Mouse (Mus musculus) hindbrain, postnatal 0 days (tissue): ENCODE measurements around the gene Hspg2. TPM values are rescaled to one million over a fixed set of nuclear protein-coding genes. Genes with fewer than 3 reads are reported as not detected.

Experiments
- ATAC-seq: fragments of 200-750 bp; cut with Nextera tagmentation; 2 replicates; pipeline ENCODE4 v1.8.0; 2017; ENCODE audit warnings: mild to moderate bottlenecking, moderate TSS enrichment, moderate library complexity
- DNase-seq: peaks from one replicate; pipeline ENCODE4 v3.0.0-alpha.2; 2015; ENCODE audit warnings: low spot score
- H3K27ac ChIP-seq: fragments of 300-500 bp; sonication (generic); 2 replicates; pipeline ENCODE4 v1.5.1; 2014; ENCODE audit warnings: mild to moderate bottlenecking
- H3K27me3 ChIP-seq: fragments of 300-500 bp; sonication (generic); 2 replicates; pipeline ENCODE4 v1.6.1; 2014; ENCODE audit warnings: low read length, mixed read lengths; ENCODE audit not compliant: insufficient read depth
- H3K36me3 ChIP-seq: fragments of 300-500 bp; sonication (generic); 2 replicates; pipeline ENCODE4 v1.6.1; 2014; ENCODE audit warnings: low read length, mixed read lengths; ENCODE audit not compliant: insufficient read depth
- H3K4me1 ChIP-seq: fragments of 300-500 bp; sonication (generic); 2 replicates; pipeline ENCODE4 v1.6.1; 2014; ENCODE audit warnings: antibody characterized with exemption, low read length, mixed read lengths; ENCODE audit not compliant: insufficient read depth
- H3K4me2 ChIP-seq: fragments of 300-500 bp; sonication (generic); 2 replicates; pipeline ENCODE4 v1.6.1; 2014; ENCODE audit warnings: low read depth, mild to moderate bottlenecking, low read length, moderate library complexity, mixed read lengths
- H3K4me3 ChIP-seq: fragments of 300-500 bp; sonication (generic); 2 replicates; pipeline ENCODE4 v1.5.1; 2014; ENCODE audit warnings: low read length
- H3K9ac ChIP-seq: fragments of 300-500 bp; sonication (generic); replicated peaks from 2 replicates; pipeline ENCODE4 v1.6.1; 2014; ENCODE audit warnings: mild to moderate bottlenecking, low read length, moderate library complexity, mixed read lengths
- H3K9me3 ChIP-seq: fragments of 300-500 bp; sonication (generic); 2 replicates; pipeline ENCODE4 v1.6.1; 2016; ENCODE audit warnings: low read length, mixed read lengths
- CTCF ChIP-seq: IDR thresholded peaks from 2 replicates; pipeline ENCODE4 v1.5.1; 2016; ENCODE audit warnings: antibody characterized with exemption, control low read depth, low read depth
- WGBS: fragments of 180-500 bp; shearing (Covaris S2); extraction: QIAGEN DNeasy Blood & Tissue Kit; methylation state at CpG from one replicate; pipeline ENCODE4 v1.1.7; 2014; 5-methylcytosine and 5-hydroxymethylcytosine counted together
- microRNA-seq, 2 experiments: library from miRNA; unstranded; fragments of <30 nt; microRNA quantifications; one replicate each; pipeline ENCODE4; 2016
- polyA plus RNA-seq: library from polyadenylated mRNA; unstranded; fragments of >200 nt; fragmentation: Nextera tagmentation; extraction: Ambion mirVana; gene quantifications from 2 replicates; pipeline ENCODE4 v1.2.1, GENCODE M21; 2015
- total RNA-seq: library from RNA; depleted of rRNA; stranded (reverse); fragments of >200 nt; gene quantifications from 2 replicates; pipeline ENCODE4 v1.2.3, GENCODE M21; 2014; rRNA removed

Hspg2 gene
- total and polyA plus RNA-seq, 2 experiments from 2014 or later = 3.7 to 37.8 TPM

DNA sequence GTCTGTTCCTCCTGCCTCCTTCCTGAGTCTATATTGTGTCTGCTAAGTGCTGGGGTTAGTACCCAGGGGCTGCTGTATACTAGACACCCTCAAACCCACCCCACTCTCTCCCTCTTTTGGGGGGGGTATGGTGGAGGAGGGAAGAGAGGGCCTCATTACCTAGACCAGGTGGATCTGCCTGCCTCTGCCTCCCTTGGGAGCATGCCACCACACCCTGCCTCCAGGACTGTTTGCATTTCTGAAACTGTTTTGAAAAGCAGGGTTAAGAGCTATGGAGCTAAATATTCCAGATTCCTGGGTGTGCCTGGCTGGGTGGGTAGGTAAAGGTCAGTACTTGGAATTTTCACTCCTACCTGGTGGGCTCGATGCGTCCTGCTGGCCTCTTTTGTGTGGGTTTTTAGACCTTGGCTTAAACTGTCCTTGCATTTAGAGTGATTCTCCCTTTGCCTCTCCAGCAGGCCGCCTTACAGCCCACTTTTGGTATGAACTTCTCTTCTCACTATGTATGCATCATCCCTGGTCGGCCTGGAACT is 128.6 kb downstream of the Hspg2 start:
- H3K4me3 ChIP-seq = no peak overlapping the region
- no peak overlapping the region for H3K4me2 ChIP-seq
- no peak for ATAC-seq
- no peaks in the 10 kb centered on the region for H3K27me3 ChIP-seq
- H3K27ac ChIP-seq = no peak overlapping the region
- no peaks in the 10 kb centered on the region for H3K36me3 ChIP-seq
- H3K9ac ChIP-seq = no peak overlapping the region
- no peaks in the 10 kb centered on the region for H3K9me3 ChIP-seq
- DNase-seq = no peak
- peaks cover 15% of the 10 kb centered on the region for H3K4me1 ChIP-seq
- 94% methylated on average over 4 of the region's 4 CpGs for WGBS
- no peak for TF ChIP-seq CTCF

DNA sequence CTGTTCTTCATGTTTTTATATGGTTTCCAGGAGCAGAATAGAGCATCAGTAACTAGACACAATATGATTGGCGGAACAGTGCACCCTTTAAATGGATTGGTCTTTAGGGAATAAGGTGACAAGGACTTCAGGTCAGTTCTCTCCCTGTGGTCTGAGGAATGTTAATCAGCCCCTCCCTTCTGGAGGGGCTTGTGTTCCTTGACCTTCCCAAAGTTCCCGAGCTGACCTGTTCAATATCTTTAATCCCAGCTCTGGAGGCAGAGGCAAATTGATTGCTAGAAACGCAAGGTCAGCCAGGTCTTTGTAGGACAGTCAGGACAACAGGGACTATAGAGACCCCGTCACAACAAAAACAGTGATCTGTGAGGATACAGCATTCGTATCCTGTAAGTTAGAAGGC is 130.0 kb downstream of the Hspg2 start:
- Histone ChIP-seq H3K4me1 (peaks cover 15% of the 10 kb centered on the region), H3K36me3 (no peaks in the 10 kb centered on the region), H3K9ac (no peak overlapping the region), H3K27ac (no peak overlapping the region), H3K4me2 (no peak overlapping the region), H3K4me3 (no peak overlapping the region), H3K9me3 (no peaks in the 10 kb centered on the region), H3K27me3 (no peaks in the 10 kb centered on the region)
- TF ChIP-seq CTCF = no peak
- ATAC-seq (no peak), DNase-seq (no peak)
- WGBS = 86% methylated on average over 5 of the region's 5 CpGs

DNA sequence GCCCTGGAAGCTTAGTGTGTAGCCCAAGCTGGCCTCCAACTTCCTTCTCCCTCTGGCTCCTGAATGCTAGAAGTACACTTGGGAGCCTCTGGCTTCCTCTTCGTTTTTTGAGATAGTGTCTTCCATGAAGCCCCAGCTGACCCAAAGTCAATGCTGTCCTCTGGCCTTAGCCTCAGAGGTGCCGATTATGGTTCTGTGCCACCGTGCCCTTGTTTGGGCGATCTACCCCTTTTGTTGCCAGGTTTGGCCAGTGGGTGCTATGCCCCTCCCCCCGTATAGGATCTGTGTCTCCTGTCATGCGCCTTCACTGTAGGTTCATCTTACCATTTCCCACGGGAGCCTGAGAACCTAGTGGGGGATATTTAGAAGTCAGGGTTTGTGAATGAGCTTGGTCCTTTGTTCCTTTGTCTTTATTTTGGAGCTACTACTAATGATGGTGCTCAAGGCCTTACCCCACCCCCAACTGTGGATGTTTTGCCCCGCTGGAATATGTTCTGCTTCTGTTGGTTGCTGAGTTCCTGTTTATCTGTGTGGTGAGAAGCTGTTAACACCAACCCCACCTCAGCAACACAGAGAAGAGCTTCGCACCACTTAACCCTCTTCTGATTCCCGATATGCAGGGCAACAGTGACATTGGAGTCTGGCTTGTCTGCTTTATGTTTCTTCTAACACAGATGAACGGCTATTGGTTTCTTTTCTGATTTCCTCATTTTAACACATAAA is 135.0 kb downstream of the Hspg2 start:
- Histone ChIP-seq H3K9me3 (no peaks in the 10 kb centered on the region), H3K4me2 (no peak overlapping the region), H3K27me3 (no peaks in the 10 kb centered on the region), H3K27ac (no peak overlapping the region), H3K4me1 (no peaks in the 10 kb centered on the region; the same call in 1 of the 2 replicates), H3K9ac (no peak overlapping the region), H3K36me3 (peaks cover 25% of the 10 kb centered on the region), H3K4me3 (no peak overlapping the region)
- TF ChIP-seq CTCF = no peak
- ATAC-seq (no peak), DNase-seq (no peak)
- WGBS = 80% methylated on average over 11 of the region's 11 CpGs

DNA sequence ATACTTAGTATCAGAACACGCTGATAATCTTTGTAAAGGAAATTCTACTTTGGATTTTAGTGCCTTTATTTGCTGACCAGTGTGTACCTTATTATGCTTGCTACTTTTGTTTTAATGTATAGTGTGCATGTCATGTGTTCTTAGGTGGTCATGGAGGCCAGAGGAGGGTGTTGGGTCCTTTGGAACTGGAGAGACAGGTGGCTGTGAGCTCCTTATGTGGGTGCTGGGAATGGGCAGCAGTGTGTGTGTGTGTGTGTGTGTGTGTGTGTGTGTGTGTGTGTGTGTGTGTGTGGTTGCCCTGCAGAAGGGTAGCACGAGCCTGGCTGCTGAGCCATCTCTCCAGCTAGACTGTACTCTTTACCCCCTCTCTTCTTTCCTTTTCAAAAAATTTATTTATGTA is 138.5 kb downstream of the Hspg2 start:
- H3K4me2 ChIP-seq = no peak overlapping the region
- H3K27me3 ChIP-seq = no peaks in the 10 kb centered on the region
- DNase-seq (no peak), ATAC-seq (no peak)
- 100% methylated on average over 2 of the region's 2 CpGs for WGBS
- no peak overlapping the region for H3K4me3 ChIP-seq
- no peak for TF ChIP-seq CTCF
- H3K9ac ChIP-seq = no peak overlapping the region
- H3K36me3 ChIP-seq = peaks cover 53% of the 10 kb centered on the region
- no peak overlapping the region for H3K27ac ChIP-seq
- no peaks in the 10 kb centered on the region; the same call in 1 of the 2 replicates for H3K4me1 ChIP-seq
- no peaks in the 10 kb centered on the region for H3K9me3 ChIP-seq

DNA sequence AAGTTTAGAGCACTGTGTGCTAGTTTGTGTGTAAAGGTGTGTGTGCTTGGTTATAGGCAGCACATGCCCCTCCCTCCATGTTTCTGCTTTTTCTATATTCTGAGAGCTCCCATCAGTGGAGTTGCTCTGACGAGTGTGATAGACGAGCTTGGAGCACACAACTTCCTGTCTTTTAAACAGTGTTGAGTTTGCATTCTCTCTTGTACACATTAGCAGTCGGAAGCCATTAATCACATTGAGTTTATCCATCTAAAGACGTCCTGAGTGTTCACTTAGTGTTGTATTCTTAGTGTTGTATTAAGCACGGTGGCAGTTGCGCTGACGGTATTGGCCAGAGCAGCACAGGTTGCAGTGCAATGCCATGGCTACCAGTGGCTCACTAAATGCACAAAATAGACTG is 140.7 kb downstream of the Hspg2 start:
- H3K4me1 ChIP-seq = no peaks in the 10 kb centered on the region
- DNase-seq = no peak
- no peaks in the 10 kb centered on the region for H3K9me3 ChIP-seq
- ATAC-seq = no peak
- H3K9ac ChIP-seq = no peak overlapping the region
- 85% methylated on average over 7 of the region's 7 CpGs for WGBS
- no peak for TF ChIP-seq CTCF
- H3K27ac ChIP-seq = no peak overlapping the region
- no peaks in the 10 kb centered on the region for H3K27me3 ChIP-seq
- no peak overlapping the region for H3K4me3 ChIP-seq
- H3K4me2 ChIP-seq = no peak overlapping the region
- H3K36me3 ChIP-seq = peaks cover 60% of the 10 kb centered on the region

DNA sequence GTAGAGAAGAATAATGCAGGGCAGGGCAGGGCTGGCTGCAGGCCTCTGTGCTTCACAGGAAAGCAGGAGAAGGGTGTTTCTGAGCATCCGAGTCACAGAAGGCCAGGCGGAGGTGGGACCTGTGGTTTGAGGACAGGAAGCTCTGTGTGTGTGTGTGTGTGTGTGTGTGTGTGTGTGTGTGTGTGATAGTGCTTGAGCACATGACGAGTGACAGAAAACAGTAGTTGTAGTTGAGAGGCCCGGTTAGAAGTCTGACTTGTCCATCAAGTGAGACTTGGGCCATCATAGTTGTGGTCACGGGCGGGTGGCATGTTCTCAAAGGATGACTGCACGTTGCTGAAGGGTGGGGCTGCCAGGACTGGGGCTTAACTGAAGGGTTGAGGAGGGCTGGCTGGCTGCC is 141.1 kb downstream of the Hspg2 start:
- peaks cover 60% of the 10 kb centered on the region for H3K36me3 ChIP-seq
- no peaks in the 10 kb centered on the region for H3K9me3 ChIP-seq
- no peak overlapping the region for H3K27ac ChIP-seq
- H3K9ac ChIP-seq = no peak overlapping the region
- no peaks in the 10 kb centered on the region for H3K27me3 ChIP-seq
- DNase-seq (no peak), ATAC-seq (no peak)
- H3K4me2 ChIP-seq = no peak overlapping the region
- H3K4me3 ChIP-seq = no peak overlapping the region
- TF ChIP-seq CTCF = no peak
- WGBS = 87% methylated on average over 7 of the region's 7 CpGs
- no peaks in the 10 kb centered on the region for H3K4me1 ChIP-seq

DNA sequence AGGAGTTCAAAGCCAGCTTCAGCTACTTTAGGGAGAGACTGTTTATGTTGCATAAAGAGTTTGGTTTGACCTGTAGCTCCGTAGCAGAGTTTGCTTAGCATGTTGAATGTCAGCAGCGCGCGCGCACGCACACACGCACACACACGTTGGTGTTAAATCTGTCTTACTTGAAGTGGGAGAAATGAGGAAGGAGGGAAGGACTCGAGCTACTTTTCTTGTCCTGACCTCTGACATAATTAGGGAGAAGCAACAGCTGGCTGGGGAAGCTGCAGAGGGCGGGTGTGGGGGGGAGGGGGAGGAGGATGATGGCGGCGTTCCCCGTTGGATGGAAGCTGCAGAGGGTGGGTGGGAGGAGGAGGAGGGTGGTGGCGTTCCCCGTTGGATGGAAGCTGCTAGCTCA is 141.7 kb downstream of the Hspg2 start:
- Histone ChIP-seq H3K4me3 (no peak overlapping the region), H3K27ac (no peak overlapping the region), H3K36me3 (peaks cover 62% of the 10 kb centered on the region), H3K27me3 (no peaks in the 10 kb centered on the region), H3K4me2 (no peak overlapping the region), H3K9me3 (no peaks in the 10 kb centered on the region), H3K4me1 (no peaks in the 10 kb centered on the region), H3K9ac (no peak overlapping the region)
- no peak for TF ChIP-seq CTCF
- no peak for DNase-seq
- no peak for ATAC-seq
- 84% methylated on average over 15 of the region's 15 CpGs for WGBS

Small RNAs within 50 kb of the gene (microRNA-seq; reads per million reads assigned to microRNA genes)
- 0.35 to 0.72 reads per million in 2 experiments for gene Mir7018

Other genes starting within 250 kb of the Hspg2 start
- 3.1 and 3.8 TPM in 2 replicates for gene Wnt4, start 191.3 kb upstream of the Hspg2 start, total RNA-seq
- gene Wnt4, start 191.3 kb upstream of the Hspg2 start, polyA plus RNA-seq = 3.2 and 3.4 TPM in 2 replicates
- 394 and 490 TPM in 2 replicates for gene Cdc42, start 111.0 kb upstream of the Hspg2 start, total RNA-seq
- 1,008 and 1,049 TPM in 2 replicates for gene Cdc42, start 111.0 kb upstream of the Hspg2 start, polyA plus RNA-seq
- not detected in 2 replicates for gene Cela3a, start 59.0 kb upstream of the Hspg2 start, total RNA-seq
- gene Cela3a, start 59.0 kb upstream of the Hspg2 start, polyA plus RNA-seq = not detected in 2 replicates
- gene Cela3b, start 38.2 kb upstream of the Hspg2 start, total RNA-seq = not detected in 2 replicates
- not detected in 2 replicates for gene Cela3b, start 38.2 kb upstream of the Hspg2 start, polyA plus RNA-seq
- not detected in 2 replicates for gene 1700013G24Rik, start 15.5 kb upstream of the Hspg2 start, total RNA-seq
- not detected in 2 replicates for gene 1700013G24Rik, start 15.5 kb upstream of the Hspg2 start, polyA plus RNA-seq
- gene Ldlrad2, start 105.8 kb downstream of the Hspg2 start, total RNA-seq = not detected in 2 replicates
- 0.40 TPM in 1 of 2 replicates, not detected in the other for gene Ldlrad2, start 105.8 kb downstream of the Hspg2 start, polyA plus RNA-seq
- 61.8 and 63.8 TPM in 2 replicates for gene Usp48, start 125.0 kb downstream of the Hspg2 start, total RNA-seq
- gene Usp48, start 125.0 kb downstream of the Hspg2 start, polyA plus RNA-seq = 43.9 and 45.6 TPM in 2 replicates
- gene Rap1gap, start 196.0 kb downstream of the Hspg2 start, total RNA-seq = 277 and 282 TPM in 2 replicates
- gene Rap1gap, start 196.0 kb downstream of the Hspg2 start, polyA plus RNA-seq = 105 and 110 TPM in 2 replicates